Mouse (Mus musculus): Measurements from ENCODE around the gene Ccl25. TPM values are rescaled to one million over a fixed set of nuclear protein-coding genes. Genes with fewer than 3 reads are reported as not detected.
"Not testable (repeated sequence)": the region's sequence is repeated elsewhere in the genome, so short reads cannot be mapped to it uniquely, and the experiment has no call there.

The Ccl25 gene
- total RNA-seq, 2 experiments from 2014 or later, result 20.9 to 26.6 TPM

DNA sequence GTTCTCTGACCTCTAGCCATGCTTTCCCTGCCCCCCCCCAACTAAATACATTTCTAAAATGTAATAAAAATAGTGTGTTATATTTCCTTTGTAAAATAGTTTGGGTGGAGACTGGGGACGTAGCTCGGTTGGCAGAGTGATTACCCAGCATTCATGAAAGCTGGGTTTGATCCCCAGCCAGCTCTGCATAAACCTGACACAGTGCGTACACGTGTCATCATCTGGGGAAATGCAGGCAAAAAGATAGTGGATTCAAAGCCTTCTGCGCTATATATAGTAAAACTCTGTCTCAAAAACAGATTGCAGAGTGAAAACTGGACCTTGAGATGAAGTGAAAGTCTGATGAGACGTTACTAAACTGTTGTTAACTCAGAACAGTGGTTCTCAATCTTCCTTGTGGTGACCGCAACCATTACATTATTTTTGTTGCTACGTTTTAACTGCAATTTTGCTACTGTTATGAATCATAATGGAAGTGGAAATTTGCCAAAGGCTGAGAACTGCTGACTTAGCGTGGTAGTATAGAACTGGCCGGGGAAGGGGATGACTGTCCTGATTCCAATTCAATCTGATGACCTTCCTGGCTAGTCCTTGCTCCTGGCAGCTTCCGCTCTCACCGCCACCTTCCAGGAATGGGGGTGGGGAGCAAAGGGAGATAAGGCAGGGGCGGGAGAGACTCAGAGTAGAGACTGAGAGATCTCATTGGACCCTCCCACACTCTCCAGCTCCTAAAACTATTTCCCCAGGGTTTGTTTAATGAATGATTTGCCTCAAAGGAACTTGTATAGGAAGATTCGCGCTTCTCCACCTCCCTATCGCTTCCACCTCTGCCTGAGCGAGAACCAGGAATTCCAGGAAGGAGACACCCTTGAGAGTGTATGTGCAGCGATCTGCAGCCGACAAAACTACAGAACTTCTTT, 79.2 kb downstream of the Ccl25 start:
- intact Hi-C loops (cut with DNase I), result no loop called here
- DNase-seq (ENCODE audit: low spot score in 2 of 2), result no peak

DNA sequence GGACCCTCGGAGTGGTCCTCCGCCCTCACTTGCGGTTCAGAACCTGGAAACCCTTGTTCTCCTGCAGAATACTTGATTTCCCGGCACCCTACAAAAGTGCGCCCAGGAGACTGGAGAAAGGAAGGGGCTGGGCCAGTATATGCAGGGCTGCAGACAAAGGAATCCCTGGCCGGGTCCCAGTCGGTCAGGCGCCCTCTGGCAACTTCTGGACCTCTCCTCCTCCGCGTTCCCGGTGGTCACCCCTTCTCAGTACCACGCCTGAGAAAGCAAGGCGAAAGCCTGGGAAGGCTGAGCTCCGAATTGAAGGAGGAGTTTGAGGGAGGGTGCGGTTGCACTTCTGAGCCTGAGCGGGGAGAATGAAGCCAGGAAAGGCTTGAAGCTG, 79.9 kb downstream of the Ccl25 start:
- intact Hi-C loops (cut with DNase I), result no loop called here
- no peak for DNase-seq (ENCODE audit: low spot score in 2 of 2)

- DNase-seq (ENCODE audit: low spot score in 2 of 2); intact Hi-C loops (cut with DNase I): not testable (repeated sequence)
These were observed 83.4 kb downstream of the Ccl25 start for GRCm38 (mm10) chr8:4408425-4408824.

Other genes with a start within 250 kb of the Ccl25 start
- gene Cd209f, start 219.4 kb upstream of the Ccl25 start, total RNA-seq (2021), result under 1 TPM; 0.35 to 0.53 TPM
- gene Cd209g, start 191.1 kb upstream of the Ccl25 start, total RNA-seq (2021), result not detected
- 100 to 1,000 TPM; 111 to 115 TPM for gene Evi5l, start 158.6 kb upstream of the Ccl25 start, total RNA-seq (2021)
- gene Prr36, start 107.8 kb upstream of the Ccl25 start, total RNA-seq (2021), result 10 to 100 TPM; 42.8 to 47.5 TPM
- gene Lrrc8e, start 98.4 kb upstream of the Ccl25 start, total RNA-seq (2021), result not detected
- gene Map2k7, start 86.5 kb upstream of the Ccl25 start, total RNA-seq (2021), result 10 to 100 TPM; 80.8 to 82.5 TPM
- gene Gm49320, start 86.3 kb upstream of the Ccl25 start, total RNA-seq (2021), result not detected
- 1 to 10 TPM; 5.6 to 9.0 TPM for gene Tgfbr3l, start 77.0 kb upstream of the Ccl25 start, total RNA-seq (2021)
- gene Snapc2, start 72.1 kb upstream of the Ccl25 start, total RNA-seq (2021), result 10 to 100 TPM; 28.8 to 31.1 TPM
- 100 to 1,000 TPM; 590 to 595 TPM for gene Ctxn1, start 65.9 kb upstream of the Ccl25 start, total RNA-seq (2021)
- gene Timm44, start 49.3 kb upstream of the Ccl25 start, total RNA-seq (2021), result 10 to 100 TPM; 59.4 to 65.0 TPM
- gene Elavl1, start 203 bp downstream of the Ccl25 start, total RNA-seq (2021), result 10 to 100 TPM; 72.2 to 72.5 TPM
- gene Cers4, start 167.8 kb downstream of the Ccl25 start, total RNA-seq (2021), result 10 to 100 TPM; 45.9 to 48.2 TPM

Data from left cerebral cortex, postnatal 14 days (tissue).